Mouse (Mus musculus) midbrain, embryonic 15.5 days (tissue): ENCODE measurements around the gene Unk. TPM values are rescaled to one million over a fixed set of nuclear protein-coding genes. Genes with fewer than 3 reads are reported as not detected.

Experiments used
- ATAC-seq: fragments of 200-750 bp; cut with Nextera tagmentation; replicated peaks from 2 replicates; pipeline ENCODE4 v1.8.0; 2017; ENCODE audit warnings: moderate TSS enrichment
- H3K27ac ChIP-seq: fragments of 300-500 bp; sonication (generic); 2 replicates; pipeline ENCODE4 v1.5.1; 2015; ENCODE audit warnings: mild to moderate bottlenecking, inconsistent platforms
- H3K27me3 ChIP-seq: fragments of 300-500 bp; sonication (generic); replicated peaks from 2 replicates; pipeline ENCODE4 v1.6.1; 2015; ENCODE audit warnings: inconsistent platforms
- H3K36me3 ChIP-seq: fragments of 300-500 bp; sonication (generic); replicated peaks from 2 replicates; pipeline ENCODE4 v1.6.1; 2015; ENCODE audit warnings: inconsistent platforms
- H3K4me1 ChIP-seq: fragments of 300-500 bp; sonication (generic); 2 replicates; pipeline ENCODE4 v1.6.1; 2015; ENCODE audit warnings: inconsistent platforms
- H3K4me2 ChIP-seq: fragments of 300-500 bp; sonication (generic); 2 replicates; pipeline ENCODE4 v1.6.1; 2015; ENCODE audit warnings: inconsistent platforms, mild to moderate bottlenecking, moderate library complexity
- H3K4me3 ChIP-seq: fragments of 300-500 bp; sonication (generic); 2 replicates; pipeline ENCODE4 v1.5.1; 2015; ENCODE audit warnings: mild to moderate bottlenecking, inconsistent platforms
- H3K9ac ChIP-seq: fragments of 300-500 bp; sonication (generic); 2 replicates; pipeline ENCODE4 v1.6.1; 2015; ENCODE audit warnings: mild to moderate bottlenecking, inconsistent platforms
- H3K9me3 ChIP-seq: fragments of 300-500 bp; sonication (generic); 2 replicates; pipeline ENCODE4 v1.6.1; 2016; ENCODE audit warnings: inconsistent platforms
- WGBS: fragments of 180-500 bp; shearing (Covaris S2); methylation state at CpG from one replicate; pipeline ENCODE4 v1.1.7; 2015; ENCODE audit warnings: mixed read lengths; 5-methylcytosine and 5-hydroxymethylcytosine counted together
- polyA plus RNA-seq: library from polyadenylated mRNA; unstranded; fragments of >200 nt; fragmentation: Nextera tagmentation; extraction: Ambion mirVana; gene quantifications from 2 replicates; pipeline ENCODE4 v1.2.1, GENCODE M21; 2015

The Unk gene
- polyA plus RNA-seq, 1 experiment from 2014 or later = 39.7 TPM

- ATAC-seq = peak; percentile 66
- WGBS = 27% methylated on average over 11 of the region's 11 CpGs
- no peaks in the 10 kb centered on the region for H3K9me3 ChIP-seq
- H3K36me3 ChIP-seq = no peaks in the 10 kb centered on the region
- H3K4me1 ChIP-seq = peaks cover 22% of the 10 kb centered on the region
- no peak overlapping the region for H3K4me3 ChIP-seq
- H3K27ac ChIP-seq = peak overlapping the region; percentile 76
- H3K27me3 ChIP-seq = peaks cover 13% of the 10 kb centered on the region
- H3K4me2 ChIP-seq = no peak overlapping the region
- H3K9ac ChIP-seq = no peak overlapping the region
Observed at GRCm38 (mm10) chr11:116101931-116102381, 71.8 kb downstream of the Unk start.

DNA sequence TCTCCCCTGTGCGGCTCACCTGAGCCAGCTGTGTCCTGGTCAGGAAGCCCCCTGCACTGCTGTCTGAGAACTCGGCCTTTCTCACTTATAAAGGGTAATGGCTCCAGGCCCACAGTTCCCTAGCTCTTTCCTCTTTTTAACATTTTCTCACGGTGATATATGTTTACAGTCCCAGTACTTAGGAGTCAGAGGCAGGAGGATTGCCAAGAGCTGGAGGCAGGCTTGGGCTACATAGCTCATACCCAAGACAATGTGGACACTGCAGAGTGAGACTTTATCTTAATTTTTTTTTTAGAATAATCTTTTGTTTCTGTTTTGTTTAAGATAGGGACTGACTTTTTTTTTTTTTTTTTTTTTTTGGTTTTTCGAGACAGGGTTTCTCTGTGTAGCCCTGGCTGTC is 72.3 kb downstream of the Unk start:
- Histone ChIP-seq H3K9me3 (no peaks in the 10 kb centered on the region), H3K4me3 (no peak overlapping the region), H3K4me2 (no peak overlapping the region), H3K27ac (peak overlapping the region; percentile 76), H3K4me1 (peaks cover 23% of the 10 kb centered on the region), H3K36me3 (no peaks in the 10 kb centered on the region), H3K27me3 (peaks cover 18% of the 10 kb centered on the region), H3K9ac (no peak overlapping the region)
- 48% methylated on average over 3 of the region's 4 CpGs for WGBS
- ATAC-seq = no peak

DNA sequence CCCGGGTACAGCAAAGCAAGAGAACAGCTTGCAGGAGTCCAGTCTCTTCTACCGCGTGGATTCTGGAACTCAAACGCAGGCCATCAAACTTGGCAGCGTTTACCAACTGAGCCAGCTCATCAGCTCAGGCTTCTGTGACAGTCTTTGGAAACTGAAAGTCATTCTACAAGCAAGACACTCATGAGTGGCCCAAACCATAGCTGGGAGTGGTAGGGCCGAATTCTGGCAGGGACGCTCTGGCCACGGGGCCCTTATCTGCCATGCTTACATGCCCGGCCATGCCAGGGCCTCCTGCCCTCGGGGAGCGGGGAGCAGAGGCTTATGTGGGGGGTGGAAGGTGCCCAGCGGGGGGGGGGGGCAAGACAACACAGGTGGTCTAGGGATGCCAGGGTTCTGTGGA is 73.5 kb downstream of the Unk start:
- H3K4me2 ChIP-seq = no peak overlapping the region
- H3K4me1 ChIP-seq = peaks cover 32% of the 10 kb centered on the region
- H3K9ac ChIP-seq = no peak overlapping the region
- no peaks in the 10 kb centered on the region for H3K36me3 ChIP-seq
- peaks cover 30% of the 10 kb centered on the region for H3K27me3 ChIP-seq
- H3K27ac ChIP-seq = peak overlapping the region; percentile 9; the same call in 1 of the 2 replicates
- no peaks in the 10 kb centered on the region for H3K9me3 ChIP-seq
- no peak overlapping the region for H3K4me3 ChIP-seq
- ATAC-seq = no peak
- 76% methylated on average over 12 of the region's 12 CpGs for WGBS

DNA sequence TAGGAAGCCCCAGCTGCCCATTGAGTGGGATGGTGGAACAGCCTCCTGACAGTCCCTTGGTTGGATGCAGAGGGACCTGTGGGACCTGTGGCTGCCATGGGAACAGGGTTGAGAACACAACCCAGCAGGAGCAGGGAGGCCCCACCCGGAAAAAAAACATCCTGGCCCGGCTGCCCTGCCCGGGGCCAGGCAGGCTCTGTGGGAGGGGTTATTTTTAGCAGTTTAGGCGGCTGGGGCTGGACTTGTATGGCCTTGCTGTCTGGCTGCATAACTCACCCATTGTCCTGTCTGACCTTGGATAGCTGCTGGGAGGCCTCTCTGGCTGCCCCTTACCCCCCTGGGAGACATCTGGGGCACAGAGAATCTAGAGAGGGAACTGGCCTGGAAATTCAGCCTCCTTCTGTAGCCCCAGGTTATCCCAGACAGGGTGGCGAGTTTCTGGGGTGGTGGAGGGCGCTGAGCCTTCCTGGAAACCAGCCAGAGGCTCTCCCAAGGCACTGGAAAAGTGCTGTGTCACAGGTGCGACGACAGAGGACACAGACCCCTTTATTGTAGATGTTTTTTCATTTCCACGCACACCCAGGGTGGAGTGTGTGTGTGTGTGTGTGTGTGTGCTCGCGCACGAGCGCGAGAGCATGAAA is 74.0 kb downstream of the Unk start:
- Histone ChIP-seq H3K27ac (no peak overlapping the region; the same call in 1 of the 2 replicates), H3K9ac (no peak overlapping the region), H3K4me1 (peaks cover 35% of the 10 kb centered on the region), H3K27me3 (peaks cover 33% of the 10 kb centered on the region), H3K4me3 (no peak overlapping the region), H3K4me2 (no peak overlapping the region), H3K36me3 (no peaks in the 10 kb centered on the region), H3K9me3 (no peaks in the 10 kb centered on the region)
- WGBS = 39% methylated on average over 14 of the region's 14 CpGs
- ATAC-seq = no peak

GRCm38 (mm10) chr11:116105065-116105464 is 74.9 kb downstream of the Unk start:
- H3K9me3 ChIP-seq = no peaks in the 10 kb centered on the region
- no peak overlapping the region for H3K4me3 ChIP-seq
- H3K4me2 ChIP-seq = no peak overlapping the region
- no peak overlapping the region for H3K27ac ChIP-seq
- WGBS = 96% methylated on average over 2 of the region's 2 CpGs
- H3K27me3 ChIP-seq = peaks cover 41% of the 10 kb centered on the region
- no peaks in the 10 kb centered on the region for H3K36me3 ChIP-seq
- no peak for ATAC-seq
- peaks cover 45% of the 10 kb centered on the region for H3K4me1 ChIP-seq
- H3K9ac ChIP-seq = no peak overlapping the region

DNA sequence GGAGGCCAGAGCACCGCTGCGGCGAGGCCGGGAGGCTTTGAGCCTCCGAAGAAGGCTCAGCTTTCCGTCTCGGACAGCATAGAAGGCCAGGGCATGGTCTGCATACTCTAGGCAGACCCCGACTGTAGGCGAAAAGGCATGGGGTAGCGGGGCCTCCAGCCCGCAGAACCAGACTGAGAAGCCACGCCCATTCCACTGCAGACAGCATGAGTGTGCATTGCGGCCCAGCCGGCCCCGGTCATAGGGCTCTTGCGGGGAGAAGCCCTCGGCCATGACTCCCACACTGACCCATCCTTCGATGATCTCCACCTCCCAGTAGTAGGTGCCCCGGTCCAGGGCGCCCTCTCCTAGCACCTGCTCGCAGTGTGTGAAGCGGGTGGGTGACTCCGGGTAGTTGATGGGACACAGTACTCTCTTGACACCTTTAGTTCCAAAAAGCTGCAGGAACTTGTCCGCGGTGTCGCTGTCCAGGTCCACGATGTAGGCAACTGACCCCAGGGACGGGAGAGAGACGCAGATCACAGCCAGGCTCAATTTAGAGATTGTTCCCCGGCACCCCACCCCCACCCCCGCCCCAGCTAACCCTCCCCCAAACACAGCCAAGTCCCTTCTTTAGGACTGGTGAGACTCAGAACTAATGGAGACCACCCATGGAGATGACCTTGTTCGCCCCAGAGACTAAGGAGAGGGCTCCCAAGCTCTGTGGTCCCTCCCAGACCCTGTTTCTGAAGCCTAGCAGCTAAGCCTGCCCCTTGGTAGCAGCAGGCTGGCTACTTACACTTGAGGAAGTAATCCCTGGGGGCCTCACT is 76.2 kb downstream of the Unk start:
- H3K4me1 ChIP-seq = peaks cover 48% of the 10 kb centered on the region
- H3K4me3 ChIP-seq = no peak overlapping the region
- no peaks in the 10 kb centered on the region for H3K36me3 ChIP-seq
- no peak for ATAC-seq
- H3K27me3 ChIP-seq = peaks cover 54% of the 10 kb centered on the region
- no peak overlapping the region for H3K9ac ChIP-seq
- H3K9me3 ChIP-seq = no peaks in the 10 kb centered on the region
- H3K4me2 ChIP-seq = peak overlapping the region; percentile 19; the same call in 1 of the 2 replicates
- 22% methylated on average over 32 of the region's 32 CpGs for WGBS
- H3K27ac ChIP-seq = no peak overlapping the region

DNA sequence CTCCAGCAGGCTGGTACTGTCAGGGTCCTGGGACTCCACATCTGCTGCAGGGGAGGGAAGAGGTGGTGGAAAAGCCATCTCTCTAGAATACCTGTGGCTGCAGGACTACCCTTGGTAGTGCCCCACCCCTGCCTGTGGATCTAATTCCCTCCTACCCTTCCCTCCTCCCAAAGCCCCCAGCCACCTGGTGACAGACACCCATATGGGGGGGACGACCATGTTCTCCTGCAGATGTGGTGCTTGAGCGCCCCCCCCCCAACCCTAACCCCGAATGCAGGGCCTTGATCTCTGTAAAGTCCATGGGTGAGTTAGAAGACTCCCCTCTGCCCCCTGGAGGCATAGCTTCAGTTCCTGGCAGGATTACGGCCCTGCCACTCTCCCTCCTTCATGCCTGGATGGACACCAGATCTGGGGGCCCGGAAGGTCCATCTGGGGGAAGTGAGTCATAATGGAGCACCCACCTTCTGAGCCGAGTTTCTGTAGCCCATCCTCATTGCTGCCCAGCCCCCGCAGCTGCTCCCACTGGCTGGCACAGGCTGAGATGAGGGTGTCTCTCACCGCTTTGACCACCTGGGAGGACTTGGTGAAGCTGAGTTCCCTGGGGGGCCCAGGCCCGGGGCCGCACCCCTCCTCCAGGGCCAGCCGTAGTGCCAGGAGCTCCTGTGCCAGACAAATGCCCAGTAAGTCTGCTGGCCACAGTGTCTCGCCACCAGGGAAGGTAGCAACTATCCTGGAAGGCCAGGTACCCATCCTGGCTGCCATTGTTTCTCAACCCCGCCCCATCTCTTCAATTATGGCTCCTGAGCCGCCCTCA is 77.0 kb downstream of the Unk start:
- peaks cover 62% of the 10 kb centered on the region for H3K27me3 ChIP-seq
- 15% methylated on average over 14 of the region's 14 CpGs for WGBS
- no peak for ATAC-seq
- no peak overlapping the region for H3K27ac ChIP-seq
- H3K4me1 ChIP-seq = peaks cover 43% of the 10 kb centered on the region
- H3K9ac ChIP-seq = no peak overlapping the region
- H3K4me2 ChIP-seq = peak overlapping the region; percentile 49; the same call in 1 of the 2 replicates
- H3K9me3 ChIP-seq = no peaks in the 10 kb centered on the region
- H3K4me3 ChIP-seq = no peak overlapping the region
- H3K36me3 ChIP-seq = no peaks in the 10 kb centered on the region

GRCm38 (mm10) chr11:116107777-116108285 is 77.7 kb downstream of the Unk start:
- H3K27ac ChIP-seq = no peak overlapping the region
- peaks cover 40% of the 10 kb centered on the region for H3K4me1 ChIP-seq
- H3K36me3 ChIP-seq = no peaks in the 10 kb centered on the region
- WGBS = 10% methylated on average over 19 of the region's 19 CpGs
- ATAC-seq = no peak
- peak overlapping the region; percentile 49 for H3K4me2 ChIP-seq
- no peak overlapping the region for H3K4me3 ChIP-seq
- peaks cover 64% of the 10 kb centered on the region for H3K27me3 ChIP-seq
- H3K9ac ChIP-seq = no peak overlapping the region
- no peaks in the 10 kb centered on the region for H3K9me3 ChIP-seq

GRCm38 (mm10) chr11:116108464-116109137 is 78.5 kb downstream of the Unk start:
- ATAC-seq = no peak
- H3K9ac ChIP-seq = no peak overlapping the region; the same call in 1 of the 2 replicates
- no peaks in the 10 kb centered on the region for H3K9me3 ChIP-seq
- no peaks in the 10 kb centered on the region for H3K36me3 ChIP-seq
- WGBS = 3% methylated on average over 23 of the region's 23 CpGs
- no peak overlapping the region for H3K27ac ChIP-seq
- H3K4me2 ChIP-seq = peak overlapping the region; percentile 49
- peak overlapping the region; percentile 35 for H3K4me3 ChIP-seq
- peaks cover 40% of the 10 kb centered on the region for H3K4me1 ChIP-seq
- peaks cover 64% of the 10 kb centered on the region for H3K27me3 ChIP-seq

- ATAC-seq = 0 out of 2 replicates have a peak, but pooled peaks have one; percentile 3
- H3K4me2 ChIP-seq = peak overlapping the region; percentile 49
- no peak overlapping the region for H3K27ac ChIP-seq
- no peak overlapping the region for H3K9ac ChIP-seq
- H3K27me3 ChIP-seq = peaks cover 64% of the 10 kb centered on the region
- H3K4me3 ChIP-seq = peak overlapping the region; percentile 35
- no peaks in the 10 kb centered on the region for H3K36me3 ChIP-seq
- no peaks in the 10 kb centered on the region for H3K9me3 ChIP-seq
- 2% methylated on average over 54 of the region's 70 CpGs for WGBS
- peaks cover 33% of the 10 kb centered on the region for H3K4me1 ChIP-seq
Observed at GRCm38 (mm10) chr11:116109441-116110081, 79.4 kb downstream of the Unk start.

GRCm38 (mm10) chr11:116110131-116110530 is 80.0 kb downstream of the Unk start:
- Histone ChIP-seq H3K27me3 (peaks cover 64% of the 10 kb centered on the region), H3K4me3 (peak overlapping the region; percentile 35), H3K27ac (no peak overlapping the region), H3K4me2 (peak overlapping the region; percentile 49), H3K9me3 (no peaks in the 10 kb centered on the region), H3K36me3 (no peaks in the 10 kb centered on the region), H3K9ac (no peak overlapping the region), H3K4me1 (peaks cover 32% of the 10 kb centered on the region)
- peak; percentile 45; the same call in 1 of the 2 replicates for ATAC-seq
- WGBS = 2% methylated on average over 35 of the region's 35 CpGs
